Mouse (Mus musculus): Measurements from ENCODE around the gene Emid1.

Gene Emid1

DNA sequence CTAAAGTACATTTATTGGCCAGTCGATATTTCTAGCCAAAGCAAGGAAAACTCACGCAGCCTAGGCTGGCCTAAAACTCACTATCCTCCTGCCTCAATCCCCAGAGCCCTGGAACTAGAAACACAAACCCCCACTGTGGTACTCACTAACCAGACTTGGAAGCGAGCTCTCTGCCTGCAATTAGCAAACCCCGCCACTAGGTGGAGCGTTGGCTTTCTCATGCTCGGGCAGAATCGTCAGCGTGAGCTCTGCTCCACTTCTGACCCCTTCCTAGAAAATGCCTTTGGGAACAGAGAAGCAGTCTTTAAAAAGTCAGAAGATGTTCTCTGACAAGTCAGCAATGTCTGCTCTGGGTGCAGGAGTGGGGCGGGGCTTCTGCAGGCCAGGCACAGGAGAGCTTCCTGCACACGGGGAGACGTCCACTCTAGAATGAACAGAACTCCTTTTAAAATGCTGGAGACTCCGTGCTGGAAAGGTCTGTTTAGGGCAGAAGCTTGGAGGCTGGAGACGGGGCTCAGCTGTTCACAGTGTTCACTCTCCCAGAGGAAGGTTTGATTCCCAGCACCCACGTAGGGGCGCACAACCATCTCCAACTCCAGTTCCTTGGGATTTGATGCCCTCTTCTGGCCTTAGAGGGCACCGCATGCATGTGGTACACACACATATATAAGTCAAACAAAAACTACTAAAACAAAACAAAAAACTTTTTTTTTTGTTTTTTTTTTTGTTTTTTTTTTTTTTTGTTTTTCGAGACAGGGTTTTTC, 8.8 kb upstream of the Emid1 start:
- DNase-seq (ENCODE audit: low spot score in 2 of 2): peak in 1 of 2 experiments; percentile 37

GRCm38 (mm10) chr11:5158056-5158455, 6.0 kb upstream of the Emid1 start:
- DNase-seq (ENCODE audit: low spot score in 2 of 2): no peak

DNA sequence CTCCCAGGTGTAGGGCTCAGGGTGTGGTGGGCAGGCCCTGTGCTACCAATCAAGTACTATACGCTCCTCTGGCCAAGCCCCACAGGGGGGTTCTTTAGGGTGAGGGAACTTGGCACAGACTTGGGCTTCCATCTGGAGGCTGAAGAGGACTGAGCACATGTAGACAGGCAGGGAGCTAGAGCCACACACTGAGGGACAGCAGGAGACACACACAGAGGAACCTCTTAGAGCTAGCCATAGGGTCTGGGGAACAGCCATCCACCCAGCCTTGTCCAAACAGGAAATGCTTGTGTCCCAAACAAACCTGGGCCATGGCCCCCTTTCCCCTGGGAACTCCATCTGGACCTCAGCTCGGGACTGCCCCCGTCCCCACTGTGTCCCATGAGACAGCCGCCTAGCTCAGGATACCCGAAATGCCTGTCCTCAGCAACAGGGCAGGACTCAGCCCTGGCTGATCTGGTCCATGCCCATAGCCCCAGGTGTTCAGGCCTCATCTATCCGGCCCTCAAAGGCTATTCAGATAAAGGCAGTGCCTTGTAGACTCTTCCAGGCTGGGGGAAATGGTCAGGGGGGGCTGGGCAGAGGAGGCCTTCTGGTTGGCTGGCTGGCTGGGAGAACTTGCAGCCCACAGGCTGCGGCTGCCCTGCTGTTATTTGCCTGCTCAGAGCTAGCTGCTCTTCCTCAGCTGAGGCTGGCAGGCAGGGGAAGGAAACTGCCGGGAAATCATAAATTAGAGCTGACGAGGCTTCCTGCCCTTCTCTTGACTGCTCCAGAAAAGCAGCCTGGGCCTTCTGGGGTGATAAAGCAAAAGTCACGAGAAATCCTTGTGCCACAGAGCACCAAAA, 3.1 kb upstream of the Emid1 start:
- no peak for DNase-seq (ENCODE audit: low spot score in 2 of 2)

- DNase-seq (ENCODE audit: low spot score in 2 of 2): no peak
Observed at GRCm38 (mm10) chr11:5151247-5151630, 818 bp downstream of the Emid1 start.

DNA sequence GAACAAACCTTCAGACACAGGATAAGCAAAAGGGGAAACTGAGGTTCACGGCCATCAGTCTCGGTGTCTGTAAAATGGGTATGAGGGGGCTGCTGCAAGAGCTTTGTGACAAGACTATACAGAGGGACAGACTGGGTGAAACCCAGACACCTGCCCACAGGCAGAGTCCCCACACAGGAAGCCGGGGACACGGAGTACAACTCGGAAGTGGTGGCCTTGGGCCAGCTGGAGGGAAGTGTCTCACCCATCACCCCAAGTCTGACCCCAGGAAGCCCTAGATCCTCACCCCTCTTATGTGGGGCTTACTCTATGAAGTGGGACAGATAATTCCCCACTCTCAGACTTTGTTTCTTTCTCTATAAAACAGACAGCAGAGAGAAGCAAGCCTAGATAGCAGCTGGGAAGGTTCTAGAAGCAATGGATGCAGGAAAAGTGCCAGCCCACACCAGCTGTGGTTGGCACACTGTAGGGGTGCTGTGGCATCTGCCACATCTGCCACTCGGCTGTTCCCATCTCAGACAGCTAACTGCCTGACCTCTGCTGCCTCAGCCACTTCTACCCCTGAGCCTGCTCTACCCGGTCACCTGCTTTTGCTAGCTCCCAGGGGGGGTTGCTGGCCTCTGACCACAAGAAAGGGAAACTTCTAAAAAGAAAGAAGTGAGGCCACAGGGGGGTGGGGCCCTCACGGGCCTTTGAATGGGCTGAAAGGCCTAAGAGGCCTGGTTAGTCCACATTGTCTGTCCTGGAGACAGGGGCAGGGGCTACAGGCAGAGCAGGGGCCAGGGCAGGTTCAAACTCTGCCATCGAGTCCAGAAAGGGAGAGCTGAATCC, 1.4 kb downstream of the Emid1 start:
- no peak for DNase-seq (ENCODE audit: low spot score in 2 of 2)

DNA sequence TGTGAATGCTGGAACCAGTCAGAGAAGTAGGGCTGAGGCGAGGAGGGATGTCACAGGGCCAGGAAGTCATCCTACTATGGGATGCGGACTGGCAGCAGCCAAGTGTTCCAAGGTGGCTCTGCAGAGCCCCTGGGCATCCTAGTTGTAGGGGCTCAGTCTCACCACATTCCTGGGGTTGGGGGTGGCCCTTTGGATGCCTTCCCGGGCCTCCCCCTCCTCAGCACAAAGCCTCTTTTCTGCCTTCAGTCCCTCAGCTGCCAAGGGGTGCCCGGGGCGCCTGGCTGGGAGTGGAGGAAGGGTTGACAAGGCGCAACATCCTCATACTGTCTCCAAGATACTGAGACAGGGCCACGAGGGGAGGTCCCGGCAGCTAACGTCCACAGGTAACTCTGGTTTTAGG, 2.1 kb downstream of the Emid1 start:
- no peak for DNase-seq (ENCODE audit: low spot score in 2 of 2)

DNA sequence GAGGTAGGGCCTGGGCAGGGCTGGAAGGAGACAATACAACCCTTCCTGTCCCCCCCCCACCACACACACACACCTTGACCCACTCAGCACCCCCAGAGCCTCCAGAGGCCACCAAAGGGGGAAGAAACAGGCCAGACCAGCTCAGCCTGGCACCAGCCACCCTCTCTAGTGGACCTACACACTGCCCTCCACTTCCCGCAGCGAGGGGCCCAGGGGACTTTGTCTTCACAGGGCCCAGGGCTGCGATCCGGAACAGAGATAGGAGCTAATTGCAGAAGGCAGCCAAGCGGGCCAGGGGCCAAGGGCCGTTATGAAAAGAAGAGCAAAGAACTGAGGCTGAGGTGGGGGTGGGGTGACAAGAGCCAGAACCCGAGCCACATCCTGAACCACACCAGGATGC, 2.8 kb downstream of the Emid1 start:
- DNase-seq (ENCODE audit: low spot score in 2 of 2): no peak

- DNase-seq (ENCODE audit: low spot score in 2 of 2): no peak
Observed at GRCm38 (mm10) chr11:5145600-5145999, 6.5 kb downstream of the Emid1 start.

DNA sequence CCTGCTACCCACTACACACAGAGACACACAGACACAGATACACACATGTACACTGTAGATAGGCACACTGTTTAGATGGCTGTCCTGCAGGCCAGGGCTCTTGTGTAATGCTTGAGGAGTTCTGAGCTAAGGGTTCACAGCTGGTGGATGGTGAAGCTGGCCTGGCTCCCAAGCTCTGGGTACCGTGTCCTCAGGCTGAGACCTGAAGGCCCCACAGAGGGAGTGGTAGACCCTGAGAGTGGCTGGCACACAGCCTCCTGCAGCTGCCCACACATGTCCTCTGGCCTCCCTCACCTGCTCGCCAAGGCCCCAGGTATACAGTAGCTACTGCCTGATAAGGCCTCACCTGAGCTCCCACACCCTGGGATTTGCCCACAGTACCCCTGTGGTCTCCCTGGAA, 10.1 kb downstream of the Emid1 start:
- no peak for DNase-seq (ENCODE audit: low spot score in 2 of 2)

DNA sequence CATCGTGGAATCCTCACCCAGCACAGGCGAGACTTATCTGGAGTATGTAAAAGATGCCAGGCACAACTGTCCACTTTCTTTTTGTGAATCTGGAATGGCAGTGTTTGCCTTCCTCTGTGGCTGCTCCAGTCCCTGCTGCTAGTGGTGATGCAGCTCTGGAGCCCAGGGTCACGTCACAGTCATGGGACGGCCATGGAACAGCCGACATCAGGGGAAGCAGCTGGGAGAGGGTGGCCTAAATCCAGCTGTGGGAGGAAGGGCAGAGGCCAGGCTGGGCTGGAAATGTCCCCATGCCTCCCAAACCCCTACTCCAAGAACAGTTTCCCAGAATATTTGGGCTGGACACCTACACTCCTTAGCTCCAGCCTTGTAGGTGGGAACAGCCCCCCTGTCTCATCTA, 10.8 kb downstream of the Emid1 start:
- no peak for DNase-seq (ENCODE audit: low spot score in 2 of 2)

DNA sequence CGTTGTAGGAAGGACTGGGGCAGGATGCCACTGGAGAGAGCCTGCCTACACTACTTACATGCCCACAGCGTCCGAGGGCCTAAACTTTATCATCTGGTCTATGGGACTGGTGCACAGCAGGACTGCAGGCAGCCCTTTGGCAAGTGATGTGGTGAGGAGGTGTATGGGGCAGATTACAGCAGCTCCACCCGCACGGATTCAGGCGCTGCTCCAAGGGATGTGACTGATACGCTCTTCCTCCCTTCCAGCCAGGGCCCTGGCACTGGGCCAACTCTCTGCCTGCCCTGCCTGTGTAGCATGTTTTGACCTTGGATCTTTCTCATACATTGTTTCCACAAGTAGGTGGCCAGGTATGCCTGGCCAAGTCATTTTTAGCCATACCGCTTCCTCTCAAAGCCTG, 11.4 kb downstream of the Emid1 start:
- peak in 1 of 2 experiments; percentile 31 for DNase-seq (ENCODE audit: low spot score in 2 of 2)

DNA sequence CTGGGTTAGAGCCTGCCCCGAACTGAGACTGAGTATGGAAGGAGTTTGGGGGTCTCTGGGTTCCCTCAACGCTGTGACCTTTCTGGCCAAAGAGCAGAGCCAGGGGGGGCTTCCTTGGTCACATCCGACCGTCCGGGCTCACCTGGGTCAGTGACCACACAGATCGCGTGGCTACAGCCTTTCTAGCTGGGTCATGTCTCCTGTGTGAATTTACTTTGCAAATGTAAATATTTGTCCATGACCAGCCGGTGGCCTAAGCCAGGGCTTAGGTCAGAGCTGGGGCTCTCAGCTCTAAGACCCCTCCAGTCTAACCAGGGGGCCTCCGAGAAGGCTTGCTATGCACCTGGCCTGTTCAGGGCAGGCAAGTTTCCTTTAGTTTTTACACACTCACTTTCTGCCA, 12.7 kb downstream of the Emid1 start:
- DNase-seq (ENCODE audit: low spot score in 2 of 2): no peak

DNA sequence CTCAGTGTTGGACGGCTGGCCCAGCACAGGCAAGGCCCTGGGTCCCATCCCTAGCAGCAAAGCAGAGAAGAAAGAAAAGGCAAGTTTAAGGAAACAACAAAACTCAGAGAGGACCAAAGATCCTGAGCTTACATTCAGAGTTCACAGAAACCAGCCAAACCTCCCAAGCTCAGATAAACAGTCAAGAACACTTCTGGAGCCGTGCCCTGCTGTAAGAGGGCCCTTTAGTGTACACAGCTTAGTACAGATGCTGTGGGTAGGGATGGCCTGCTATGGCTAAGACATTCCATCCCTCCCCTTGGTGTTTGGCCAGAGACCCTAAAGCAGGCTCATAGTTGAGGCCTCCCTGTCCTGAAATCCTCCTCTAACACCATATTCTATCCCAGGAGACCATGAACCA, 13.4 kb downstream of the Emid1 start:
- no peak for DNase-seq (ENCODE audit: low spot score in 2 of 2)

GRCm38 (mm10) chr11:5135914-5136313, 16.1 kb downstream of the Emid1 start:
- no peak for DNase-seq (ENCODE audit: low spot score in 2 of 2)

GRCm38 (mm10) chr11:5132751-5133150, 19.3 kb downstream of the Emid1 start:
- no peak for DNase-seq (ENCODE audit: low spot score in 2 of 2)

GRCm38 (mm10) chr11:5130111-5130665, 21.9 kb downstream of the Emid1 start:
- DNase-seq (ENCODE audit: low spot score in 2 of 2): no peak

- no peak for DNase-seq (ENCODE audit: low spot score in 2 of 2)
Observed at GRCm38 (mm10) chr11:5129035-5129480, 23.0 kb downstream of the Emid1 start.

DNA sequence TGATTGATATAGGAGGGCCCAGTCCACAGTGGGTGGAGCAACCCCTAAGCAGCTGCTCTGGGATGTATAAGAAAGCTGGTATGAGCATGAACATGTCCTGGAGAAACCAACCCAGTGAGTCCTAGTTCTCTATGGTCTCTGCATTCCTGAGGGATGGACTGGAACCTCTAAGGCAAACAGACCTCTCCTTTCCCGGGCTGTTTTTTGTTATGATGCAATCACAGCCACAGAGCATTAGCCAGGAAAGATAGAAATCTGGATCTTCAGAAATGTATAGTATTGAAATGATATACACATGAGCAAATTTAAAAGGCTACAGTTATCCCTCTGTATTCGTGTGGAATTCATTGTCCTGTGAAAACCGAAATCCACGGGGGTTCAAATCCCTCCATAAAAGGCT, 26.3 kb downstream of the Emid1 start:
- DNase-seq (ENCODE audit: low spot score in 2 of 2): no peak

DNA sequence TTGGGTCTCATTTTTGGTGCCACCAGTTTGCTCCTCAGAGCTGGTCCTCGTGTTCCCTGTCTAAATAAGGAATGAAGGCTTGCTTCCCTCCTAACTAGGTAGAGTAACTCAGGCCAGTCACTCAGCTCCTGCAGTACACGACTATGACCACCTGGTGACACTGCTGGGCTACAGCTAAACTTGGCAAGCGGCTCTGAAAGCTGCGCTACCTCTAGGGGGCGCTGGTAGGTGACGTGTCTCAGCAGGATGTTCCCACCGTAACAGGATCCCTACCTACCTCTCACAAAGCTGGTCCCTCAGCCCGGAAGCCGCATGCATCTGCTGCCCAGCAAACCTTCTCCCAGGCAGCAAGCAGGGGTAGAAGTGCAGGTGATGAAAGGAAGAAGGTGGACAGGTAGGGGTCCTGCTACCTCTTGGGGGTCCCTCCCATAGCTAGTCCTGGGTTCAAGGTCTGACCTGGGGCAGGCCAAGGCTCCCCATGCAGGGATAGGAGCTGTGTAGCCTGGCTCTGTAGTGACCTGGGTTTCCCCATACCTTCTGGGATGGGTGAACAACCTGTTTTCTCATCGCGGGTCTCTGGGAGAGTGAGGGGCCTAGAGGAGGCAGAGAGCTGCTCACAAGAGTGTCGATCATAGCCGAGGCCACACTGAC, 37.0 kb downstream of the Emid1 start:
- DNase-seq (ENCODE audit: low spot score in 2 of 2): peak; percentile 89 to 93

DNA sequence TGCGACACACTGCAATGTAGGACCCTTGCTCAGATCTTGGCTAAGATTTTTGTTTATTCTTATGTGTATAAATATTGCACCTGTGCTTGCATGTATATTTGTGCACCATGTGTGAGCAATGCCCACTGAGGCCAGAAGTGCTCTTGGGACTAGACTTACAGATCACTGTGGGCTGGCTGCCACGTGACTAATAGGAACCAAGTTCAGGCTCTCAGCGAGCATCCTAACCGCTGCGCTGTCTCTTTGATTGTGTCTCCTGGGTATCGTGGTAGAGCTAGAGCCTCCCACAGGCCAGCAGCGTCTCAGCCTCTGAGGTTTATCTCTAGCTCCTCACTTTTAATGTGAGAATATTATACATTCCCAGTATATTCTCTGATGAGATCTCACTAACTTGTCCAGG, 38.4 kb downstream of the Emid1 start:
- no peak for DNase-seq (ENCODE audit: low spot score in 2 of 2)

GRCm38 (mm10) chr11:5109441-5109840, 42.6 kb downstream of the Emid1 start:
- DNase-seq (ENCODE audit: low spot score in 2 of 2): no peak

Data from frontal cortex, postnatal 36 days (tissue).